In genomic region chr7:44848561-44849415, GRCm38 (mm10) we compare ENCODE assay signal across 8 mouse cellular contexts. TPM values are rescaled to one million over a fixed set of nuclear protein-coding genes. Genes with fewer than 3 reads are reported as not detected.
DNase-seq lines count a peak whose midpoint lies in the region; ATAC-seq lines count a peak whose summit lies in the region.

Gene Akt1s1, plus strand, starts transcription at chr7:44848991.
Gene Tbc1d17, minus strand, starts transcription at chr7:44849079.

- H3K36me3 ChIP-seq in lung, embryonic 16.5 days (ENCODE audit: control insufficient read depth, insufficient read depth, low read length), result peaks cover 32% of the 10 kb centered on the region

- peak; percentile 100 for DNase-seq in MEL-GATA-1-ER (ENCODE audit: extremely low read depth, low read depth)
- peak; percentile 100 for DNase-seq in cerebellum, adult 8-10 months
- DNase-seq in forelimb bud, embryonic 11.5 days (ENCODE audit: low read depth, low spot score), result peak; percentile 100
- peak; percentile 100 for DNase-seq in layer of hippocampus, adult 9-10 months (ENCODE audit: low spot score)
- peak; percentile 90 for DNase-seq in ovary, postnatal 10 days (ENCODE audit: low spot score)
- DNase-seq in thymus, postnatal 10 days (ENCODE audit: low spot score in 2 of 2), result peak; percentile 96 to 97

- peak within 1 kb of the TSS; percentile 96 for H3K9ac ChIP-seq in lung, embryonic 16.5 days (ENCODE audit: low read length)

- H3K27ac ChIP-seq in lung, embryonic 16.5 days (ENCODE audit: low read length), result peak within 1 kb of the TSS; percentile 99

- peak within 1 kb of the TSS; percentile 82 for H3K4me2 ChIP-seq in lung, embryonic 16.5 days (ENCODE audit: low read depth, low read length)

- H3K27me3 ChIP-seq in lung, embryonic 16.5 days (ENCODE audit: control insufficient read depth, insufficient read depth, low read depth, low read length), result no peaks in the 10 kb centered on the region

- WGBS in lung, embryonic 16.5 days, result under 1% methylated on average over 54 of the region's 54 CpGs

- ATAC-seq in hematopoietic stem cell, adult 5-6 weeks (replicated peaks in 1 of 2; ENCODE audit: insufficient read depth in 1 of 2, low FRiP score in 2 of 2, low TSS enrichment in 1 of 2, low read depth in 1 of 2, poor library complexity in 2 of 2, severe bottlenecking in 2 of 2), result peak; percentile 70 to 80
- peak; percentile 85 for ATAC-seq in lung, embryonic 16.5 days (ENCODE audit: low read depth)

- peaks cover 25% of the 10 kb centered on the region for H3K4me1 ChIP-seq in lung, embryonic 16.5 days (replicated peaks; ENCODE audit: control insufficient read depth, insufficient read depth, low read length)

- H3K9me3 ChIP-seq in lung, embryonic 16.5 days (ENCODE audit: control insufficient read depth, low read length), result no peaks in the 10 kb centered on the region

- H3K4me3 ChIP-seq in lung, embryonic 16.5 days (ENCODE audit: low read length), result peak within 1 kb of the TSS; percentile 86

RNA-seq across cellular contexts. Expression of gene Akt1s1, which starts in this region (rescaled TPM):
- 32.6 and 38.0 TPM in 2 replicates for total RNA-seq in hematopoietic stem cell, adult 5-6 weeks (2017)
- 92.3 and 95.6 TPM in 2 replicates for polyA plus RNA-seq in lung, embryonic 16.5 days (2015; fragmentation: Nextera tagmentation; extraction: Ambion mirVana)

RNA-seq across cellular contexts. Expression of gene Tbc1d17, which starts in this region (rescaled TPM):
- total RNA-seq in hematopoietic stem cell, adult 5-6 weeks (2017), result 21.6 and 29.3 TPM in 2 replicates
- 83.7 and 84.4 TPM in 2 replicates for polyA plus RNA-seq in lung, embryonic 16.5 days (2015; fragmentation: Nextera tagmentation; extraction: Ambion mirVana)

Comparison
In these comparisons a context has a peak if more than half of its experiments do, and no peak if none do; other contexts are left out.
1. Peak in every context shown above with its lines: DNase-seq, ATAC-seq, H3K4me3 ChIP-seq and H3K27ac ChIP-seq.